Mouse (Mus musculus) forebrain, embryonic 15.5 days (tissue): ENCODE measurements around the gene Zc3h18. TPM values are rescaled to one million over a fixed set of nuclear protein-coding genes. Genes with fewer than 3 reads are reported as not detected.

Experiments
- ATAC-seq: fragments of 200-750 bp; cut with Nextera tagmentation; replicated peaks from 2 replicates; pipeline ENCODE4 v1.8.0; 2017; ENCODE audit warnings: mild to moderate bottlenecking, moderate TSS enrichment, moderate library complexity
- H3K27ac ChIP-seq: fragments of 300-500 bp; sonication (generic); replicated peaks from 2 replicates; pipeline ENCODE4 v1.5.1; 2015; ENCODE audit warnings: mild to moderate bottlenecking, inconsistent platforms
- H3K27me3 ChIP-seq: fragments of 300-500 bp; sonication (generic); 2 replicates; pipeline ENCODE4 v1.6.1; 2015; ENCODE audit warnings: inconsistent platforms
- H3K36me3 ChIP-seq: fragments of 300-500 bp; sonication (generic); 2 replicates; pipeline ENCODE4 v1.6.1; 2015; ENCODE audit warnings: mild to moderate bottlenecking, inconsistent platforms
- H3K4me1 ChIP-seq: fragments of 300-500 bp; sonication (generic); 2 replicates; pipeline ENCODE4 v1.6.1; 2015; ENCODE audit warnings: inconsistent platforms
- H3K4me2 ChIP-seq: fragments of 300-500 bp; sonication (generic); replicated peaks from 2 replicates; pipeline ENCODE4 v1.6.1; 2015; ENCODE audit warnings: mild to moderate bottlenecking, inconsistent platforms
- H3K4me3 ChIP-seq: fragments of 300-500 bp; sonication (generic); 2 replicates; pipeline ENCODE4 v1.5.1; 2015; ENCODE audit warnings: mild to moderate bottlenecking, inconsistent platforms
- H3K9ac ChIP-seq: fragments of 300-500 bp; sonication (generic); replicated peaks from 2 replicates; pipeline ENCODE4 v1.6.1; 2015; ENCODE audit warnings: mild to moderate bottlenecking, inconsistent platforms
- H3K9me3 ChIP-seq: fragments of 300-500 bp; sonication (generic); 2 replicates; pipeline ENCODE4 v1.6.1; 2016; ENCODE audit warnings: inconsistent platforms
- WGBS: fragments of 180-500 bp; shearing (Covaris S2); methylation state at CpG from one replicate; pipeline ENCODE4 v1.1.7; 2015; ENCODE audit warnings: mixed read lengths; 5-methylcytosine and 5-hydroxymethylcytosine counted together
- polyA plus RNA-seq: library from polyadenylated mRNA; unstranded; fragments of >200 nt; fragmentation: Nextera tagmentation; extraction: Ambion mirVana; gene quantifications from 2 replicates; pipeline ENCODE4 v1.2.1, GENCODE M21; 2015

Gene Zc3h18
- polyA plus RNA-seq, 1 experiment from 2014 or later = 48.4 TPM

GRCm38 (mm10) chr8:122463651-122464640, 87.5 kb downstream of the Zc3h18 start:
- ATAC-seq = no peak
- H3K36me3 ChIP-seq = peaks cover 20% of the 10 kb centered on the region
- no peak overlapping the region for H3K4me2 ChIP-seq
- 67% methylated on average over 12 of the region's 12 CpGs for WGBS
- H3K4me1 ChIP-seq = peaks cover 10% of the 10 kb centered on the region
- no peak overlapping the region for H3K4me3 ChIP-seq
- H3K27ac ChIP-seq = no peak overlapping the region
- no peaks in the 10 kb centered on the region for H3K9me3 ChIP-seq
- no peak overlapping the region for H3K9ac ChIP-seq
- peaks cover 35% of the 10 kb centered on the region for H3K27me3 ChIP-seq

DNA sequence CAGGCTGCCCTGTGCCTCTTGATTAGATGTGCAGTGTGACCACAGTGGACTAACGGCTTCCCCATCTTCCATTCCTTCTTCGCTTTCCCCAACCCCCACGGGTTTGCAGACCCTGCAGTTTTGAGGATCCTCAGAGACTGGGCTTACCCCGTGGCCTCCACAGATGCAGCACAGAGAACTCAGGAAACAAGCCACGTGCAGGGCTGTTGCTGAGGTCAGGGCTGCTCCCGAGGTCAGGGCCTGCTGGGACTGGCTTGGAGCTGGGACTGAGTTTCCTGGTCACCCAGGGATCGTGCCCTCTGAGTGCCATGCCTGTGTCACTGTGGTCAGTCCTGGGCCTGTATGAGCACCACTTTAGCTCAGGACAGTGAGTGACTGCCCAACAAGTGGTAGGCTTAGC, 88.6 kb downstream of the Zc3h18 start:
- Histone ChIP-seq H3K36me3 (peaks cover 20% of the 10 kb centered on the region), H3K9ac (no peak overlapping the region), H3K4me1 (peaks cover 10% of the 10 kb centered on the region), H3K4me2 (no peak overlapping the region), H3K4me3 (no peak overlapping the region), H3K27me3 (peaks cover 27% of the 10 kb centered on the region), H3K27ac (no peak overlapping the region), H3K9me3 (no peaks in the 10 kb centered on the region)
- WGBS = 74% methylated on average over 7 of the region's 7 CpGs
- ATAC-seq = no peak

Other genes starting within 250 kb of the Zc3h18 start
- gene Zfpm1, start 94.5 kb upstream of the Zc3h18 start, polyA plus RNA-seq = 0.89 and 0.92 TPM in 2 replicates
- not detected in 2 replicates for gene Trhr2, start 15.9 kb upstream of the Zc3h18 start, polyA plus RNA-seq
- not detected in 2 replicates for gene Il17c, start 45.4 kb downstream of the Zc3h18 start, polyA plus RNA-seq
- 30.1 and 32.8 TPM in 2 replicates for gene Cyba, start 56.3 kb downstream of the Zc3h18 start, polyA plus RNA-seq
- 50.3 and 51.7 TPM in 2 replicates for gene Mvd, start 66.8 kb downstream of the Zc3h18 start, polyA plus RNA-seq
- not detected in 2 replicates for gene Snai3, start 84.1 kb downstream of the Zc3h18 start, polyA plus RNA-seq
- 40.2 and 44.8 TPM in 2 replicates for gene Rnf166, start 99.5 kb downstream of the Zc3h18 start, polyA plus RNA-seq
- gene Ctu2, start 99.5 kb downstream of the Zc3h18 start, polyA plus RNA-seq = 79.0 and 84.4 TPM in 2 replicates
- 2.1 and 2.6 TPM in 2 replicates for gene Piezo1, start 174.7 kb downstream of the Zc3h18 start, polyA plus RNA-seq
- 14.6 and 16.3 TPM in 2 replicates for gene Cdt1, start 191.4 kb downstream of the Zc3h18 start, polyA plus RNA-seq
- gene Aprt, start 200.3 kb downstream of the Zc3h18 start, polyA plus RNA-seq = 187 TPM in 2 replicates
- 4.4 and 4.5 TPM in 2 replicates for gene Galns, start 234.9 kb downstream of the Zc3h18 start, polyA plus RNA-seq
- 80.4 and 87.9 TPM in 2 replicates for gene Trappc2l, start 235.0 kb downstream of the Zc3h18 start, polyA plus RNA-seq
- not detected in 2 replicates for gene Pabpn1l, start 246.1 kb downstream of the Zc3h18 start, polyA plus RNA-seq